Mouse (Mus musculus): ENCODE results near the gene Olfr353.

The Olfr353 gene

DNA sequence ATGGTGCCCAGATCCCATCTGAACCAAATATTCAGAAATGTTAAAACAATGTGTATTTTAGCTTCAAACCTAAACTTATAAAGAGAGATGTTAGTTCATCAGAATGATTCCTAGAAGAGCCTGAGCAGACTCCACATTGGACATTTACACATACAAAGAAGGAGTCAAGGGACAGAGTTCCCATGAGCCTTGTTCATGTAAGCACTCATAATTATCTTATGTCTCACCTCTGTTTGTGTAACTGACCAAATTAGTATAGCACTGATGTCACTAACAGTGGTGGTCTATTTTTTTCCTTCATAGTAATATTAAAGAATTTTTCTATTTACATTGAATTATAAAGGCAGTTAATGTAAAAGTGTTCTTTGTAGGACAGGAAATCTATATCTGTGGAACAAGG lies at the start of gene Olfr353:
Gene Olfr353 (minus strand): TSS at position 101 of the 400 bp plus-strand sequence.
- no peak for DNase-seq (ENCODE audit: low spot score in 2 of 2)

DNA sequence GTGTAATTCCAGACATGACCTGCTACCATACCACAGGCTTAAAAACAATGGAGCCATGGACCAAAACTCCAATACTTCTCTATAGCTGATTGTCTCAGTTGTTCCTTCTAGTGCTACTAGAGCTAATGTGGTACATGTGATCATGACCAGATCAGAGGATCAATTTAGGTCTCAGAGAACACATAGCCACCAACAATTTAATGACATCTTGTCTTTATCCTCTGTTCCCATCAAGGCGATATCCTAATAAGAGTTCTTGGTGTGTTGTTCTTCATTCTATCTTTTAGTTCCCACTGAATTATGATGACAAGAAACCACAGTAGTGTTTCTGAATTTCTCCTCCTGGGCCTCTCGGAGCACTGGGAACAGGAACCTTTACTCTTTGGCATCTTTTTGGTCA lies 44.1 kb upstream of the Olfr353 start, which contains the start of gene Olfr356:
Gene Olfr356 (plus strand): TSS at position 301 of the 400 bp plus-strand sequence.
- no peak for DNase-seq (ENCODE audit: low spot score in 2 of 2)

DNA sequence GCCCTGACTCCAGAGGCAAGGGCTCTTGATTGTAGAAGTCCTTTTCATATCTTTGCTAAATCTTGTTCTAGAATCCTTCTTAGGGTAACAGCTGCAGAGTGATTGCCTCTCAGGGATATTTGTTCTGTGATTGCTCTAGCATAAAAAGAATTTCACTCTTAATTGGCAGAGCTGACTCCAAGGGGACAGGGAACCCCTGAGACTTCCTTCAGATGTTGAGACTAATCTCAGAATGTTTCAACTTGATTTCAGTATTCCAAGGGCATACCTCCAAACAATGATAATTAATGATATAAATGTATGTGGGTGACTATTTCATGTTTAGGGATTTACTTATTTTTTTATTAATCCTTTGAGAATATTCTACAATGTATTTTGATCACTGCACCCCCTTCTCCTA lies 36.1 kb upstream of the Olfr353 start, which contains the start of gene Olfr355:
Gene Olfr355 (minus strand): TSS at position 101 of the 400 bp plus-strand sequence.
- no peak for DNase-seq (ENCODE audit: low spot score in 2 of 2)

DNA sequence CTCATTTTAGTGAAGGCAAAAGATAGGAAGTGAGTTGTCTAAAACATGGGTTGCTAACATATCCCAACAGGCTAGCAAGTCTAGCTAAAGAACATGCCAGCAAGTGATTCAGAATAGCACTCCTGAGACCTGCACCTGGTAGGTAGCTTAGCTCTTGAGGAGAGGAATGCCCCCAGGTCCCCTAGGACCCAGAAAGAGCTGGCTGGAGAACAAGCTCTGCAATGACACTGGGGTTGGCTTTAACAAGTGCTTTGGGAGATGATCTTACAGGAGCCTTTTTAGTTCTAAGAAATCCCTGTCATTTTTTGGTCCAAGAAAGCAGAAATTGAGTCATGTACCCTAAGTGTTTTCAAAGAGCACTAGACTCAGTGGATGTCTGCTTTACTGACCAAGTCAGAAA lies 12.6 kb upstream of the Olfr353 start, which contains the start of gene Olfr354:
Gene Olfr354 (plus strand): TSS at position 301 of the 400 bp plus-strand sequence.
- DNase-seq (ENCODE audit: low spot score in 2 of 2) = no peak

DNA sequence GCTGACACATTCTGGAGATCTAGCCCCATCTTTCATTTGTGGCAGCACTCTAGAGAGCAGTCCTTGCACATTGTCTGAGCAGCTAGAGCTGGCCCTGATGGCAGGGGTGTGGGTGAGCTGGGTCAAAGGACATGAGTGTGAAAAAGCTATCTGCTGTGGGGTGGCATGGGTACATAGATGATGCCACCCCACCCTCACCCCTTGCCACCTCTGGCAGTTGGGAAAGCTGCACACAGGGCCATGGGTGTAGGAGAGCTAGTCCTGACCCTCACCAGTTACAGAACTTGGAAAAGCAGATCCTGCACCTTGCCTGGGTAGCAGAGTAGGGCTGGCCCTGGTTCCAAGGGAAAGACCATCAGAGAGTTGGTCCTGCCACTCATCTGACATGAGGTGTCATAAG lies 4.4 kb upstream of the Olfr353 start:
- no peak for DNase-seq (ENCODE audit: low spot score in 2 of 2)

DNA sequence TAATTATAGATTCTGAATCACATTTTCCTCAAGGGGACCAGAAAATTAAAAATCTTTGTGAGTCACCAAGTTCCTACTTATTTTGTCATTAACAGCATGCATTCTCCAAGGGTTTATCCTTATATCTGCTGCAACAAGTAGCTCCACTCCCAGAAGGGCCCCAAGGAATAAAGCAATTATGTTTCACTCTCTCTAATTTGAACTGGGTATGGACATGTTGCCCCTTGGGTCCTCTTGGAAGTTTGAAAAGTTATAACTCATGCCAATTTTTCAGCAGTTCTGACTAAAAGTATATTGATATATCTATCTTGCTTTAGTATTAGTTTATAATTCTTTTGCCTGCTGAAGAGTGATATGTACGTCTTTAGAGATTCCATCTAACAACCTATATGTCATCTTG lies 24.6 kb downstream of the Olfr353 start, which contains the start of gene Olfr352:
Gene Olfr352 (plus strand): TSS at position 301 of the 400 bp plus-strand sequence.
- no peak for DNase-seq (ENCODE audit: low spot score in 2 of 2)

DNA sequence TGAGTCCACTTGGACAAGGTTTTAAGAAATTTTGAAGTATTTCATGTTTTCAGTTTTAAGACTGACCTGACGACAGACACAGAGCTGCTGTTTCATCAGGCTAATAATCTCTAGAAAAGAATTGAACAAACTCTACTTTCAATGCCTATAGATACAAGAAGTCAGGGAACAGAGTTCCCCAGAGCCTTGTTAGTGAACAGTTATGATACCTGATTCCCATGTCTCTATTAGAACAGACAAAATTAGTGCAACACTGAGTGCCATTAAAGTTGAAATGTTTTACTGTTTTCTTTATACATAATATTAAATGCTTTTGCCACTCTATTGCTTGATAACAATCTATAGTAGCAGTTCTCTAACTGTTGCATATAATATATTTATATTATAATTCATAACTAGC lies 30.2 kb downstream of the Olfr353 start, which contains the start of gene Olfr351:
Gene Olfr351 (minus strand): TSS at position 101 of the 400 bp plus-strand sequence.
- no peak for DNase-seq (ENCODE audit: low spot score in 2 of 2)

DNA sequence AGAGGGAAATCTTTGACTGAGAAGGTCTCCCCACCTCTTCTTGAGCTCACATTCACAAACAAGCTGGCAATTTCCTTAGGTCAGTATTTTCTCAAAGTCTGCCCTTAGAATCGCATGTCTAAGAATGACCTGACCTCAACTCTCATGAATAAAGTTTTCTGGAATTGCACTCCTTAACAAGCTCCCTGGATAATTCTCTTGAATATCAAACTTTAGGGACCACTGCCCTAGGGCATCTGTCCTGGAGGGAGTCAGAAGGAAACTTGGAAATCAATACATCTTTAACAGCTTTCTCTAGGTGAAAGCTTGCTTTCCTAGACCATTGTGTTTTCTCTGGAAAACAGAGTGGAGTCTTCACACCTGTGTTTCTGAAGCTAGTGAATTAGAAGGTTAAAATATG lies 46.7 kb downstream of the Olfr353 start, which contains the start of gene Olfr350:
Gene Olfr350 (plus strand): TSS at position 301 of the 400 bp plus-strand sequence.
- DNase-seq (ENCODE audit: low spot score in 2 of 2) = no peak

All from cerebellum, postnatal 4 days (tissue).